Mouse (Mus musculus) heart, postnatal 0 days (tissue): ENCODE results near the gene Mta3.

Source experiments
- CTCF ChIP-seq: IDR thresholded peaks from 2 replicates; pipeline ENCODE4 v1.5.1; 2016; ENCODE audit warnings: antibody characterized with exemption, control low read depth, low read depth
- EP300 ChIP-seq: IDR thresholded peaks from 2 replicates; pipeline ENCODE4 v1.6.1; 2016; ENCODE audit warnings: antibody characterized with exemption, low read depth

DNA sequence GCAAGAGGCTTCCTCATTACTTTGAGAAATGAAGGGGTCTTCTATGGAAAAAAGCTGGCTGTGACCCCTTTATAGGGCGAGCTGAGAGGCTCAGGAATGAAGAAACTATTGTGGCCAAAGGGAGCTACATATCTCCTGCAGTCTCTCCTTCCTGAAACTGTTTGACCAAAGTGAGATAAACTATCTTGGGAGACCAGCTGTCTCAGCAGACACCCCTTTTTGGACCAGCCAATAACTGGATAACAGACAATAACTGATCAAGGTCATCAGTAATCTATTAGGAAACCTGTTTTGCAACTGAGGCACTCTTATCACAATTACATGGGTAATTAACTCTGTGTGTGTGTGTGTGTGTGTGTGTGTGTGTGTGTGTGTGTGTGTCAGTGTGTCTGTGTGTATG is 47.0 kb upstream of the Mta3 start:
- TF ChIP-seq EP300 (no peak), CTCF (no peak)
